Mouse (Mus musculus): ENCODE results near the gene Pdzrn4. TPM values are rescaled to one million over a fixed set of nuclear protein-coding genes. Genes with fewer than 3 reads are reported as not detected.
"Not testable (repeated sequence)": the region's sequence is repeated elsewhere in the genome, so short reads cannot be mapped to it uniquely, and the experiment has no call there.

The Pdzrn4 gene
- 13.5 and 17.8 TPM in 2 replicates for polyA plus RNA-seq (2014; fragmentation: Nextera tagmentation; extraction: Ambion mirVana)

DNA sequence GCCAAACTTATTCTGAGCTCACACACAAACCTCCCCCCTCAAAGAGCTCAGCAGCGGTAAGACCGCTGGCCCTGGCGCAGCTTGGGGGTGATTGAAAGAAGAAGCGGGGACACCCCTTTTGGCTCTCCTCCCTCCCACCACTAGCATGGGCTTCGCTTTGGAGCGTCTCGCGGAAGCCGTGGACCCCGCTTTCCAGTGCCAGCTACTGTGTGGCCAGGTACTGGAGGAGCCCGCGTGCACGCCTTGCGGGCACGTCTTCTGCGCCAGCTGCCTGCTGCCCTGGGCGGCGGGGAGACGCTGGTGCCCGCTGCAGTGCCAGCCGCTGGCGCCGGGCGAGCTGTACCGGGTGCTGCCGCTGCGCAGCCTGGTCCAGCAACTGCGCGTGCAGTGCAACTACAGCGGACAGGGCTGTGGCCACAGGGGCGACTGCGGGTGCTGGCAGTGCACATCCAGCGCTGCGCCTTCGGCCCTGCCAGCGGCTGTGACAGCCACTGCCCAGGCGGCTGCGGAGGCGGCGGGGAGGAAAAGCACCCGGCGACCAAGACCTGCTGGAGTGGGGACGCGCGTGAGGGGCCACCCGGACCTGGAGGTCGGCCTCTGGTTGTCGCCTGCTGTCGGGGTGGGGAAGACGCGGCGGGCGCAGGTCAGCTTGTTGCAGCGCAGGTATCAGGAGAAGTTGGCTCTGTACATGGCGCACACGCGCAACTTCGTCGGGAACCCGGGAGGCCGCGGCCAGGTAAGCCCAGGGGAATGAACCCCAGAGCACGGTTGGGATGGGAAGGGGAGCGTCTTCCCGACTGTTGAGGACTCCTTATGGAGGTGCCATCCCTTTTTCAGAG is at the start of gene Pdzrn4:
Gene Pdzrn4, plus strand, starts transcription at position 112 of the 839 bp plus-strand sequence.
- H3K27me3 ChIP-seq (replicated peaks; ENCODE audit: control insufficient read depth, insufficient read depth, low read length) = peaks cover 16% of the 10 kb centered on the region
- peak within 1 kb of the TSS; percentile 100 for H3K4me2 ChIP-seq (ENCODE audit: low read length)
- H3K4me3 ChIP-seq (ENCODE audit: low read depth, low read length) = peak within 1 kb of the TSS; percentile 56
- H3K4me1 ChIP-seq (ENCODE audit: control insufficient read depth, insufficient read depth, low read length) = peaks cover 6% of the 10 kb centered on the region
- no peaks in the 10 kb centered on the region for H3K9me3 ChIP-seq (replicated peaks; ENCODE audit: control insufficient read depth, low read length)
- no peaks in the 10 kb centered on the region for H3K36me3 ChIP-seq (ENCODE audit: control insufficient read depth, insufficient read depth, low read length)
- peak; percentile 62 for DNase-seq (ENCODE audit: low spot score)
- no peak within 1 kb of the TSS for H3K27ac ChIP-seq (ENCODE audit: low read depth, low read length)
- under 1% methylated on average over 61 of the region's 65 CpGs for WGBS
- H3K9ac ChIP-seq (ENCODE audit: low read length) = peak within 1 kb of the TSS; percentile 67
- peak; percentile 89 for ATAC-seq

DNA sequence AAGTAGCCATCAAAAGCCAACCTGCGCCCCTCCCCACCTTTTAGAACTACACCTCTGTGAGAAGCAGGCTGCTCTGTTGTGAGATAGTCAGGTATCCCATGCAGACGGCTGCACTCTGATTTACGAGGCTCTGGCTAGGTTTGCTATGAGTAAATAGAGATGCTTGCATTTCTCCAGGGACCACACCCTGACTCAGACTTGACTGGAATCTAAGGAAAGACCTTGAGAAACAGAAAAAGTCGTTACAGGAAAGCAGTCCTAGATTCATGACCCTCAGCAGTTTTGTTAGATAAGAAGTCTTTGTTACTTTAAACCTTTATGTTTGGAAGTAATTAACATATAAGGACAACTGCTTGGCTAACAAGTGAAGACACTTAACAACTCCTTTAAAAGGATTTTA is 49.3 kb upstream of the Pdzrn4 start:
- DNase-seq (ENCODE audit: low spot score) (no peak), ATAC-seq (no peak)
- Histone ChIP-seq H3K4me2 (ENCODE audit: low read length) (no peak overlapping the region), H3K9me3 (replicated peaks; ENCODE audit: control insufficient read depth, low read length) (no peaks in the 10 kb centered on the region), H3K4me1 (ENCODE audit: control insufficient read depth, insufficient read depth, low read length) (no peaks in the 10 kb centered on the region), H3K27me3 (replicated peaks; ENCODE audit: control insufficient read depth, insufficient read depth, low read length) (no peaks in the 10 kb centered on the region), H3K4me3 (ENCODE audit: low read depth, low read length) (no peak overlapping the region), H3K27ac (ENCODE audit: low read depth, low read length) (no peak overlapping the region), H3K9ac (ENCODE audit: low read length) (no peak overlapping the region), H3K36me3 (ENCODE audit: control insufficient read depth, insufficient read depth, low read length) (no peaks in the 10 kb centered on the region)
- WGBS = 69% methylated on average over 4 of the region's 4 CpGs

DNA sequence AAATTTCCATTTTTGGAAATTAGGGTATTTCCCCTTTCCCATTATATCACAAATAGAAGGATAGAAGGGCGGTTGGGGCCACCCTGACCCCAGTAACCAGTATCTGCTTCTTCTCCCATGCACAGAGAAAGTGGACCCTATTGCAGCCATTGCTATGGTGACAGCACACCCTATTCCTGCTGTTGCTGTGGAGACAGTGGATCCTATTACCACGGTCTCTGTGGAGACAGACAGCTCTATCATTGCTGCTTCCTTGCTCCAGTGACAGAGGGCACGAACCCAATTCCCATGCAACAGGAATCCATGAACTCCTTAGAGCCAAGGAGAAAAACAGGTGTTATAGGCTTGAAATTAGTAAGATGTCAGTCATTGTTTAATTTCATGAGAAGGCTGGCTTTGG is 48.8 kb upstream of the Pdzrn4 start:
- H3K4me1 ChIP-seq (ENCODE audit: control insufficient read depth, insufficient read depth, low read length) = no peaks in the 10 kb centered on the region
- no peaks in the 10 kb centered on the region for H3K36me3 ChIP-seq (ENCODE audit: control insufficient read depth, insufficient read depth, low read length)
- H3K4me3 ChIP-seq (ENCODE audit: low read depth, low read length) = no peak overlapping the region
- H3K27ac ChIP-seq (ENCODE audit: low read depth, low read length) = no peak overlapping the region
- no peaks in the 10 kb centered on the region for H3K9me3 ChIP-seq (replicated peaks; ENCODE audit: control insufficient read depth, low read length)
- H3K9ac ChIP-seq (ENCODE audit: low read length) = no peak overlapping the region
- no peak overlapping the region for H3K4me2 ChIP-seq (ENCODE audit: low read length)
- DNase-seq (ENCODE audit: low spot score) = peak; percentile 39
- 55% methylated on average over 3 of the region's 3 CpGs for WGBS
- ATAC-seq = no peak
- H3K27me3 ChIP-seq (replicated peaks; ENCODE audit: control insufficient read depth, insufficient read depth, low read length) = no peaks in the 10 kb centered on the region

DNA sequence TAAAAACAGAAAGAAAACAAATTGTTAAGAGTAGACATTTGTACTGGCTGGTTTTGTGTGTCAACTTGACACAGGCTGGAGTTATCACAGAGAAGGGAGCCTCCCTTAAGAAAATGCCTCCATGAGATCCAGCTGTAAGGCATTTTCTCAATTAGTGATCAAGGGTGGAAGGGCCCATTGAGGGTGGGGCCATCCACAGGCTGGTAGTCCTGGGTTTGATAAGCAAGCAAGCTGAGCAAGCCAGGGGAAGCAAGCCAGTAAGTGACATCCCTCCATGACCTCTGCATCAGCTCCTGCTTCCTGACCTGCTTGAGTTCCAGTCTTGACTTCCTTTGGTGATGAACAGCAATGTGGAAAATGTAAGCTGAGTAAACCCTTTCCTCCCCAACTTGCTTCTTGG is 48.2 kb upstream of the Pdzrn4 start:
- ATAC-seq; H3K27ac ChIP-seq (ENCODE audit: low read depth, low read length); H3K36me3 ChIP-seq (ENCODE audit: control insufficient read depth, insufficient read depth, low read length); DNase-seq (ENCODE audit: low spot score); H3K9me3 ChIP-seq (replicated peaks; ENCODE audit: control insufficient read depth, low read length); H3K9ac ChIP-seq (ENCODE audit: low read length); H3K4me1 ChIP-seq (ENCODE audit: control insufficient read depth, insufficient read depth, low read length); H3K27me3 ChIP-seq (replicated peaks; ENCODE audit: control insufficient read depth, insufficient read depth, low read length); H3K4me2 ChIP-seq (ENCODE audit: low read length); H3K4me3 ChIP-seq (ENCODE audit: low read depth, low read length): not testable (repeated sequence)

DNA sequence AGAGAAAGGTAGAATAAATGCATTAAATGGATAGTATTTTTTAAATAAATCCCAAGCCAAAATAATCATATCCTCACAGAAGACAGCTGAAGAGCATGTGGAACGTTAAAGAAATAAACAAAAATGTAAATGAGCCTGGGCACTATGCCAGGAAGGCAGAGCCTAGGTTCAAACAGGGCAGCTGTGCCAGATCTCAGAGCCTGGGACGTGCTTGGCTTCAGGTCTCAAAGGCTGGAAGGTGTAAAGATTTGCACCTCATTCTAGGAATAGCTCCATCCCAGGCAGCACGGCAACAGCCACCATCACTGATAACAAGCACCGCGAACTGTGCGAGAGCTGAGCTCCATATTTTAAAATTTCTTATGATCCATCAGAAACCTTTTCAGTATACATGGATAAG is 32.5 kb upstream of the Pdzrn4 start:
- DNase-seq (ENCODE audit: low spot score) (peak; percentile 90), ATAC-seq (peak; percentile 86)
- WGBS = 45% methylated on average over 6 of the region's 6 CpGs
- Histone ChIP-seq H3K9me3 (replicated peaks; ENCODE audit: control insufficient read depth, low read length) (no peaks in the 10 kb centered on the region), H3K27ac (ENCODE audit: low read depth, low read length) (no peak overlapping the region), H3K36me3 (ENCODE audit: control insufficient read depth, insufficient read depth, low read length) (no peaks in the 10 kb centered on the region), H3K9ac (ENCODE audit: low read length) (no peak overlapping the region), H3K27me3 (replicated peaks; ENCODE audit: control insufficient read depth, insufficient read depth, low read length) (no peaks in the 10 kb centered on the region), H3K4me1 (ENCODE audit: control insufficient read depth, insufficient read depth, low read length) (peaks cover 7% of the 10 kb centered on the region), H3K4me3 (ENCODE audit: low read depth, low read length) (no peak overlapping the region), H3K4me2 (ENCODE audit: low read length) (no peak overlapping the region)

DNA sequence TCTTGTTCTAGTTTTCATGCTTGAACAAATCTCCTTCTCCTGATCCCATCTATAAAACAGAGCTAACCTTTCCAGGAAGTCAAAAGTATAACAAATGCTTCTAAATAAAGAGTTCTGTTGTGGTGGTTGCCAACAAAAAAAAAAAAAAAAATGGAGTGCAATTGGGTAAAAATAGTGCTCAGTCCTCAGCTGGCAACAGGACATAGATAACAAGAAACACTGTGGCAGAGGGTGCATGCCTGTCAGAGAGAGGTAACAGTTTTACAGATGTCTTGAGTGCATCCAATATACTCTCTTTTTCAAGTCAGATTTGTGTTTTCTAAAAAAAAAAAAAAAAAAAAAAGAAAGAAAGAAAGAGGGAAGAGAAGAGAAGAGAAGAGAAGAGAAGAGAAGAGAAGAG is 32.1 kb upstream of the Pdzrn4 start:
- H3K9me3 ChIP-seq (replicated peaks; ENCODE audit: control insufficient read depth, low read length) = no peaks in the 10 kb centered on the region
- H3K27ac ChIP-seq (ENCODE audit: low read depth, low read length) = no peak overlapping the region
- no peaks in the 10 kb centered on the region for H3K36me3 ChIP-seq (ENCODE audit: control insufficient read depth, insufficient read depth, low read length)
- H3K4me1 ChIP-seq (ENCODE audit: control insufficient read depth, insufficient read depth, low read length) = peaks cover 7% of the 10 kb centered on the region
- ATAC-seq (no peak), DNase-seq (ENCODE audit: low spot score) (no peak)
- H3K4me2 ChIP-seq (ENCODE audit: low read length) = no peak overlapping the region
- no peaks in the 10 kb centered on the region for H3K27me3 ChIP-seq (replicated peaks; ENCODE audit: control insufficient read depth, insufficient read depth, low read length)
- H3K9ac ChIP-seq (ENCODE audit: low read length) = no peak overlapping the region
- no peak overlapping the region for H3K4me3 ChIP-seq (ENCODE audit: low read depth, low read length)

DNA sequence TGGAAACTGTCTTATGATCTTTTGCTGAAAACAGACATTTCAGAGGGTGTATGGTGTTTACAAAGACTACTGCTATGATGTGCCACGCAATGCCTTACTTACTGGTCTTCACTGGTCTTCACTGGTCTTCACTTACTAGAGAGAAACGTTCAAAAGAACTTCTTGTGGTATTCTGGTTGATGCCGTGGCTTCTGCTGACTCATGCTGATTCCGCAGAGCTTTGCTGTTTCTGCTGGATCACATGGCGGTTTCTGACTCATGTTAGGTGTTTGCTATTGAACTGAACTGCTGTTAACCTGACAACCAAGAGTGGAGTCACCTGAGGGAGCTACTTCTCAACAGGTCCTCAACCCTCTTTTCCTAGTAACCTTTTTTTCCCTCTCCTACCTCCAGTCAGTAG is 1.9 kb upstream of the Pdzrn4 start:
- ATAC-seq = no peak
- 88% methylated on average over 5 of the region's 5 CpGs for WGBS
- no peaks in the 10 kb centered on the region for H3K36me3 ChIP-seq (ENCODE audit: control insufficient read depth, insufficient read depth, low read length)

DNA sequence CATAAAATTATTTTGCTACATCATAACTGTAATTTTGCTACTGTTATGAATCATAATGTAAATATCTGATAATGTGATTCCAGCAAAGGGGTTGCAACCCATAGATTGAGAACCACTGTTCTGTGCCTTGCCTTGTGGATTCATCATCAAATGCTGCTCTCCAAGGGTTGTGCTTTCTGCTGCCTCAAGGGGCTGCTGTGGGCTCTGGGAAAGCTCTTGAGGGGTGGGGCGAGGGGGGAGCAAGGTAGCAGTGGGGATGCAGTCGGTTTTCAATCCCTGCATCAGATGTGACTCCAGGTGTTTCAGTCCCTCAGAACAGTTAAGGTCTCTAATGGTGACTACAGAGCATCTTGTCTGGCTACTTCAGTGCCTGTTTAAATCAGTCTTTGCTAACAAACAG is 2.1 kb downstream of the Pdzrn4 start:
- Histone ChIP-seq H3K9ac (ENCODE audit: low read length) (no peak overlapping the region), H3K9me3 (replicated peaks; ENCODE audit: control insufficient read depth, low read length) (no peaks in the 10 kb centered on the region), H3K27ac (ENCODE audit: low read depth, low read length) (no peak overlapping the region), H3K27me3 (replicated peaks; ENCODE audit: control insufficient read depth, insufficient read depth, low read length) (peaks cover 16% of the 10 kb centered on the region), H3K4me3 (ENCODE audit: low read depth, low read length) (no peak overlapping the region), H3K36me3 (ENCODE audit: control insufficient read depth, insufficient read depth, low read length) (no peaks in the 10 kb centered on the region), H3K4me1 (ENCODE audit: control insufficient read depth, insufficient read depth, low read length) (peaks cover 6% of the 10 kb centered on the region), H3K4me2 (ENCODE audit: low read length) (no peak overlapping the region)
- DNase-seq (ENCODE audit: low spot score) (no peak), ATAC-seq (no peak)
- 51% methylated on average over 2 of the region's 2 CpGs for WGBS

More for the DNA sequence above, 1.9 kb upstream of the Pdzrn4 start:
- Histone ChIP-seq H3K9ac (ENCODE audit: low read length) (no peak overlapping the region), H3K9me3 (replicated peaks; ENCODE audit: control insufficient read depth, low read length) (no peaks in the 10 kb centered on the region), H3K27me3 (replicated peaks; ENCODE audit: control insufficient read depth, insufficient read depth, low read length) (peaks cover 16% of the 10 kb centered on the region), H3K27ac (ENCODE audit: low read depth, low read length) (no peak overlapping the region), H3K4me1 (ENCODE audit: control insufficient read depth, insufficient read depth, low read length) (peaks cover 6% of the 10 kb centered on the region), H3K4me3 (ENCODE audit: low read depth, low read length) (no peak overlapping the region), H3K4me2 (ENCODE audit: low read length) (no peak overlapping the region)
- no peak for DNase-seq (ENCODE audit: low spot score)

DNA sequence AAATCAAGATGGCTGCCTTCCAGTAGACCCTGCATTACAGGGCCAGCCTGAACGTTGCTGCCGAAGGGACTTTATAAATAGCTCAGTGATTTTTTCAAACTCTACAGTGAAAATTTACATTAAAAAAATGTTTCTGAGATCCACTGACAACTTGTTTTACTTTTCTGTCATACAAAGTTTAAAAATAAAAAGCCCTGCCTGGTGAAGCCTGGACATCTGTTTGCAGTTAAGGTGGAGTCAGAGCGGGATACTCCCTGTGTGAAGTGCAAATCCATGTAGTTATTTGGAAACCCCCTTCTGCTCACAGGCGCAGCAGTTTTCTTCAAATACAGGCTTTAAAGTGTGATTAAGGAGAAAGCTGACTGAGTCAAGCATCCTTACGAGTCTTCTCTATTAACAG is 2.6 kb downstream of the Pdzrn4 start:
- no peak overlapping the region for H3K4me3 ChIP-seq (ENCODE audit: low read depth, low read length)
- H3K27ac ChIP-seq (ENCODE audit: low read depth, low read length) = no peak overlapping the region
- peaks cover 6% of the 10 kb centered on the region for H3K4me1 ChIP-seq (ENCODE audit: control insufficient read depth, insufficient read depth, low read length)
- no peaks in the 10 kb centered on the region for H3K9me3 ChIP-seq (replicated peaks; ENCODE audit: control insufficient read depth, low read length)
- H3K4me2 ChIP-seq (ENCODE audit: low read length) = no peak overlapping the region
- ATAC-seq (no peak), DNase-seq (ENCODE audit: low spot score) (no peak)
- H3K27me3 ChIP-seq (replicated peaks; ENCODE audit: control insufficient read depth, insufficient read depth, low read length) = peaks cover 16% of the 10 kb centered on the region
- H3K36me3 ChIP-seq (ENCODE audit: control insufficient read depth, insufficient read depth, low read length) = no peaks in the 10 kb centered on the region
- WGBS = 79% methylated on average over 5 of the region's 5 CpGs
- no peak overlapping the region for H3K9ac ChIP-seq (ENCODE audit: low read length)

Measured in forebrain, embryonic 14.5 days (tissue).